Mouse (Mus musculus) midbrain, postnatal 0 days (tissue): Measurements from ENCODE around the gene Dram2. TPM values are rescaled to one million over a fixed set of nuclear protein-coding genes. Genes with fewer than 3 reads are reported as not detected.

ENCODE experiments used
- ATAC-seq: fragments of 200-750 bp; cut with Nextera tagmentation; 2 replicates; pipeline ENCODE4 v1.8.0; 2017; ENCODE audit warnings: moderate number of reproducible peaks, mild to moderate bottlenecking, moderate TSS enrichment, moderate library complexity; ENCODE audit not compliant: low FRiP score
- DNase-seq: peaks from one replicate; pipeline ENCODE4 v3.0.0-alpha.2; 2015; ENCODE audit warnings: low spot score
- H3K27ac ChIP-seq: fragments of 300-500 bp; sonication (generic); 2 replicates; pipeline ENCODE4 v1.5.1; 2014; ENCODE audit warnings: low read depth, mild to moderate bottlenecking, low read length, mixed read lengths
- H3K27me3 ChIP-seq: fragments of 300-500 bp; sonication (generic); 2 replicates; pipeline ENCODE4 v1.6.1; 2014; ENCODE audit warnings: low read length, control low read depth, mixed read lengths; ENCODE audit not compliant: insufficient read depth
- H3K36me3 ChIP-seq: fragments of 300-500 bp; sonication (generic); 2 replicates; pipeline ENCODE4 v1.6.1; 2014; ENCODE audit warnings: low read length, control low read depth, mixed read lengths; ENCODE audit not compliant: insufficient read depth
- H3K4me1 ChIP-seq: fragments of 300-500 bp; sonication (generic); 2 replicates; pipeline ENCODE4 v1.6.1; 2014; ENCODE audit warnings: mild to moderate bottlenecking, control low read depth, antibody characterized with exemption, low read length, mixed read lengths; ENCODE audit not compliant: insufficient read depth
- H3K4me2 ChIP-seq: fragments of 300-500 bp; sonication (generic); 2 replicates; pipeline ENCODE4 v1.6.1; 2014; ENCODE audit warnings: low read depth, mild to moderate bottlenecking, low read length, mixed read lengths; ENCODE audit not compliant: poor library complexity, severe bottlenecking
- H3K4me3 ChIP-seq: fragments of 300-500 bp; sonication (generic); 2 replicates; pipeline ENCODE4 v1.5.1; 2014; ENCODE audit warnings: low read depth, mild to moderate bottlenecking, low read length, moderate library complexity
- H3K9ac ChIP-seq: fragments of 300-500 bp; sonication (generic); replicated peaks from 2 replicates; pipeline ENCODE4 v1.6.1; 2014; ENCODE audit warnings: mild to moderate bottlenecking, low read length, moderate library complexity, mixed read lengths; ENCODE audit not compliant: poor library complexity, severe bottlenecking
- H3K9me3 ChIP-seq: fragments of 300-500 bp; sonication (generic); 2 replicates; pipeline ENCODE4 v1.6.1; 2016; ENCODE audit warnings: low read length, control low read depth
- CTCF ChIP-seq: IDR thresholded peaks from 2 replicates; pipeline ENCODE4 v1.5.1; 2016; ENCODE audit warnings: antibody characterized with exemption, mild to moderate bottlenecking
- WGBS: fragments of 180-500 bp; shearing (Covaris S2); extraction: QIAGEN DNeasy Blood & Tissue Kit; methylation state at CpG from one replicate; pipeline ENCODE4 v1.1.7; 2014; 5-methylcytosine and 5-hydroxymethylcytosine counted together
- polyA plus RNA-seq: library from polyadenylated mRNA; unstranded; fragments of >200 nt; fragmentation: Nextera tagmentation; extraction: Ambion mirVana; gene quantifications from 2 replicates; pipeline ENCODE4 v1.2.1, GENCODE M21; 2015
- total RNA-seq: library from RNA; depleted of rRNA; stranded (reverse); fragments of >200 nt; gene quantifications from 2 replicates; pipeline ENCODE4 v1.2.3, GENCODE M21; 2014; rRNA removed

The Dram2 gene
- total and polyA plus RNA-seq, 2 experiments from 2014 or later, result 64.6 to 64.8 TPM

DNA sequence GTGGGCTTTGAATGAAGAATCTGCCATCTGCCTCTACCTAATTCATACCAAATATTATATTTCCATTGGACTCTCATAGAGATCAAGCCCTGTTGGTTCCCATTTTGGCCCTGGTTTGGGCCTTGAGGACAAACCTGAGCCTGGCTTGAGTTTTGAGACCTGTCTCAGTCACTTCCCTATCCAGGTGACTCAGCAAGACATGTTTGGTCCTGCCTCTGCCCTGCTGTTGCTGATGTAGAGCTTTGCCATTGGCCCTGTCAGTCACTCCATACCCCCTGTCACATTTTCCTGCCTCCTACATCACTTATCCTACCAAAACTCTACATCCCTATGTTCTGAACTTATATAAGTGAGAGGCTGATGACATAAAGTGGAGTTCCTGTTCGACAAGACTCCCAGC, 70.5 kb downstream of the Dram2 start:
- H3K4me2 ChIP-seq, result no peak overlapping the region
- H3K9me3 ChIP-seq, result no peaks in the 10 kb centered on the region
- H3K36me3 ChIP-seq, result no peaks in the 10 kb centered on the region
- no peak overlapping the region for H3K4me3 ChIP-seq
- no peaks in the 10 kb centered on the region for H3K27me3 ChIP-seq
- ATAC-seq, result no peak
- DNase-seq, result no peak
- H3K4me1 ChIP-seq, result no peaks in the 10 kb centered on the region
- H3K27ac ChIP-seq, result no peak overlapping the region
- WGBS, result 79% methylated on average over 1 of the region's 1 CpGs
- H3K9ac ChIP-seq, result no peak overlapping the region
- no peak for TF ChIP-seq CTCF

Other genes starting within 250 kb of the Dram2 start
- gene Chil6, start 141.6 kb upstream of the Dram2 start, total RNA-seq, result not detected in 2 replicates
- gene Chil6, start 141.6 kb upstream of the Dram2 start, polyA plus RNA-seq, result not detected in 2 replicates
- 1.2 and 1.4 TPM in 2 replicates for gene Dennd2d, start 65.4 kb upstream of the Dram2 start, total RNA-seq
- gene Dennd2d, start 65.4 kb upstream of the Dram2 start, polyA plus RNA-seq, result 0.91 and 0.93 TPM in 2 replicates
- gene Cept1, start within 50 bp of the Dram2 start, total RNA-seq, result 49.4 and 57.5 TPM in 2 replicates
- gene Cept1, start within 50 bp of the Dram2 start, polyA plus RNA-seq, result 36.6 and 43.0 TPM in 2 replicates
- 17.2 and 22.8 TPM in 2 replicates for gene Lrif1, start 137.2 kb downstream of the Dram2 start, total RNA-seq
- gene Lrif1, start 137.2 kb downstream of the Dram2 start, polyA plus RNA-seq, result 17.0 and 18.1 TPM in 2 replicates
- gene Cd53, start 242.4 kb downstream of the Dram2 start, total RNA-seq, result 7.5 and 7.8 TPM in 2 replicates
- 6.5 and 7.5 TPM in 2 replicates for gene Cd53, start 242.4 kb downstream of the Dram2 start, polyA plus RNA-seq